Comparison of ENCODE assay signal across 8 mouse cellular contexts in genomic region chr2:172477860-172478259, GRCm38 (mm10). TPM values are rescaled to one million over a fixed set of nuclear protein-coding genes. Genes with fewer than 3 reads are reported as not detected.
DNase-seq lines count a peak whose midpoint lies in the region; ATAC-seq lines count a peak whose summit lies in the region.

No protein-coding gene starts in this region.

- intact Hi-C loops in heart, postnatal 36 days (cut with DNase I) = loop anchor here (1.0 to 5.0 kb wide), 6 partner anchors 23 to 611 kb away; no protein-coding TSS in a partner anchor
- intact Hi-C loops in left cerebral cortex, postnatal 4 days (cut with DNase I) = loop anchor here (5.0 to 10.0 kb wide), 4 partner anchors 297 to 609 kb away; no protein-coding TSS in a partner anchor

- DNase-seq in layer of hippocampus, adult 11-12 months (ENCODE audit: low spot score) = peak; percentile 55
- DNase-seq in layer of hippocampus, adult 9-11 months = no peak
- DNase-seq in MN1 (ENCODE audit: low spot score) = peak; percentile 60
- DNase-seq in embryo, embryonic 11 days = peak; percentile 80
- peak; percentile 20 to 46 for DNase-seq in heart, postnatal 36 days
- DNase-seq in left cerebral cortex, postnatal 4 days = peak; percentile 50
- DNase-seq in spleen, postnatal 14 days (ENCODE audit: low spot score in 2 of 2) = no peak

- 0 out of 2 replicates have a peak, but pooled peaks have one; percentile 33 for ATAC-seq in monocyte, adult 5-6 weeks (replicated peaks; ENCODE audit: insufficient number of reproducible peaks, low FRiP score, low TSS enrichment, poor library complexity, severe bottlenecking)

RNA-seq across cellular contexts. Expression of gene Fam209, which starts 5.5 kb away (rescaled TPM):
- total RNA-seq in heart, postnatal 36 days (2021) = not detected
- under 1 TPM in 1 of 2 experiments, not detected in 1; 0.91 TPM for total RNA-seq in left cerebral cortex, postnatal 4 days (2021)
- total RNA-seq in monocyte, adult 5-6 weeks (2017) = 4.4 to 13.8 TPM (median 7.3 TPM) in 3 replicates

RNA-seq across cellular contexts. Expression of gene Gcnt7, which starts 19.5 kb away (rescaled TPM):
- not detected for total RNA-seq in heart, postnatal 36 days (2021)
- not detected for total RNA-seq in left cerebral cortex, postnatal 4 days (2021)
- 1.1 TPM in 1 of 3 replicates, not detected in the others for total RNA-seq in monocyte, adult 5-6 weeks (2017)

RNA-seq across cellular contexts. Expression of gene Rtf2, which starts 37.5 kb away (rescaled TPM):
- 10 to 100 TPM; 31.9 to 34.3 TPM for total RNA-seq in heart, postnatal 36 days (2021)
- 10 to 100 TPM; 62.8 to 63.8 TPM for total RNA-seq in left cerebral cortex, postnatal 4 days (2021)
- total RNA-seq in monocyte, adult 5-6 weeks (2017) = 190 to 207 TPM (median 193 TPM) in 3 replicates

Comparison
In these comparisons a context has a peak if more than half of its experiments do, and no peak if none do; other contexts are left out.
1. DNase-seq: peak in layer of hippocampus, adult 11-12 months (single experiment), MN1 (single experiment), embryo, embryonic 11 days (single experiment), heart, postnatal 36 days (2 of 2) and left cerebral cortex, postnatal 4 days (single experiment); none in layer of hippocampus, adult 9-11 months (single experiment) and spleen, postnatal 14 days (0 of 2).